Mouse (Mus musculus) spleen, postnatal 4 days (tissue): ENCODE data around the gene Rbm20.

ENCODE experiments used
- DNase-seq, 2 experiments: peaks; one replicate each; pipeline ENCODE4 v3.0.0; 2022; ENCODE audit warnings: low spot score in 2 of 2

Rbm20 gene

DNA sequence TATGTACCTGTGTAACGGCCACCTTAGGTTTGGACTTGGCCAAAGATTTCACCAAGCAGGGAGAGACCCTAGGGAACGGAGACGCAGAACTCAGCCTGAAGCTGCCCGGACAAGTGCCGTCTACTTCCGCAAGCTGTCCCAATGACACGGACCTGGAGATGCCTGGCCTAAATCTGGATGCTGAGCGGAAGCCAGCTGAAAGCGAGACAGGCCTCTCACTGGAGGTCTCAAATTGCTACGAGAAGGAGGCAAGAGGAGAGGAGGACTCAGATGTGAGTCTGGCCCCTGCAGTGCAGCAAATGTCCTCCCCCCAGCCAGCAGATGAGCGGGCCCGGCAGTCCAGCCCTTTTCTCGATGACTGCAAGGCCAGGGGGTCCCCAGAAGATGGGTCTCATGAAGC, 174.2 kb downstream of the Rbm20 start:
- DNase-seq, result no peak

DNA sequence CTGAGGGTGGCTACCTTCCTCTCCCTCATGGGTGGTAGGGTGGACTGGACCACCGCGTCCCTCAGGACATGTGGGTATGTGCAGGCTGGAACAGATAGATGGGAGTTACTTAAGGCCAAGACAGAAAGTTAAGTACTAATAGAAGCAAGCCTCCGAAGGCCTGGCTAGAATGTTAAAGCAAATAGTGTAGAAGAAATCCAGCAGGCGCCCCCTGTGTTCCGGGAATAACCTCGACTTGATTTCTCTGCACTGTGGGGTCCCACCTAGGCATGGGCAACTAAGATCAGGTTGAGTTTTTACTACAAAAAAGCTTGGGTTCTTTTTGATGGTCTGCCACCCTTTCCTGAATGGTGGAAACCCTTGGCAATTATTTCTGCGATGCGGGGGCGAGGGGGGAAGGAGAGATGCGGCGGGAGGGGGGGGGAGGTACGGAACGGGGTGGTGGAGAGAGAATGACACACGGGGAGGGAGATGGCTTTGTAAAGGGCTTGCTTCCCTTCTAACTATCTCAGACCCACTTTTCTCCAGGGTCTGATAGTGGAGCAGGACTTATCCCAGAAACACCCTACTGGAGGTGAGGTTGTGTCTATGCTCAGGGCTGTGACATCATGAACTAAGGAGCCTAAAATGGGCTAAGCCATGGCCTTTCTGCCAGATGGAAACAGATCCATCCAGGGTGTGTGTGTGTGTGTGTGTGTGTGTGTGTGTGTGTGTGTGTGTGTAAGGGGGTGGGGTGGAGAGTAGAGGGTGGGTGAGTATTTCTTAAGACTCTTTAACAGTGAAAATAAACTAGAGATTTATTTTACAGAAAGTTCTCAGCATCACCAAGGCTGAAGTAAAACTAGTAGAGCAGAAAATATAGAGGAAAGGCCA, 175.0 kb downstream of the Rbm20 start:
- no peak for DNase-seq

DNA sequence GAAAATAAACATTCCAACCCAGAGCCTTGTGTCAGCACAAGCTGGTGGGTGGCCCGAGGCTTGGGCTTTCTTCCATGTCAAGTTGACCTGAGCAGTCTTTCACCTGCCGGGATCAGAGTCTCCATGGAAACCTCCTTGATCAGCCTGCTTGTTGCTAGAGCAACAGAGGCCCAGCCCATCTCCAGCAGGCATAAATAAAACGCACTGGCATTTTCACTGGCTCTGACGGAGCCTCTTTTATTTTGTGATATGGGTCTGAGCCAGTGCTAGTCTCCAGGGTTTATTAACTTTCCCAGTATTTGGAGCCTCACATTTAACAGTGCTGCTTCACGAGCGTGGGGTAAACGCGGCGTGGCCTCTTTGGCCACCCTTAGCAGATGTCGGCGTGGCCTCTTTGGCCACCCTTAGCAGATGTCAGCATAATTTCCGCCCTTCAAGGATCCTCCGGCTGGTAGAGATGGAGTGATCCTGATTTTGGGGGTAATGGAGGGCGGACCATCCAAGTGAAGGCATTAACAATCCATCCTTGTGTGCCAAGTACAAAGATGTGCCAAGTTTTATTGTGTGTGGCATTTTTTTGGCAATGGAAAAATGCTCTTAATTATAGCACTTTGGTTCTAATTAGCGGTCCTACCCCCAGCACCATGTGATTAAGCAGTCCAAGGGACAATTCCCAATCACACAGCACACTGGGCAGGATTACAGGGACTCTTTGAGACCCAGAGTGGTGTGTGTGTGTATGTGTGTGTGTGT, 175.8 kb downstream of the Rbm20 start:
- no peak for DNase-seq

DNA sequence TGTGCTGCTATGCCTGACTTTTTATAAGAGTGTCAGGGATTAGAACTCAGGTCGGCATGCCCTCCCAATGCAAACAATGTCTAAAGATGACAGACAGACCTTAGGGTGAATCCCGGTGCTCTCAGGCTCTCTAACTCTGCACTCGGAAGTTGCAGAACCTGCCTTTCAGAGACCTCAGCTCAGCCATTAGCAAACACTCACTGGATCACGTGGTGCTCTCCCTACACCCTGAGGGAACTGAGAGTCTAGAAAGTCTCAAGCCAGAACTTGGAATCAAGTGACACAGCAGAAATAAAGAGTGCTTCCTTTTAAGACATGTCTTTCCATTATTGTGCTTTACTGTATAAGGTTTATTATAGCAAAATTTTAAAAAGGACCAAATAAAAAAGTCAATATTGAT, 177.9 kb downstream of the Rbm20 start:
- DNase-seq, result no peak

DNA sequence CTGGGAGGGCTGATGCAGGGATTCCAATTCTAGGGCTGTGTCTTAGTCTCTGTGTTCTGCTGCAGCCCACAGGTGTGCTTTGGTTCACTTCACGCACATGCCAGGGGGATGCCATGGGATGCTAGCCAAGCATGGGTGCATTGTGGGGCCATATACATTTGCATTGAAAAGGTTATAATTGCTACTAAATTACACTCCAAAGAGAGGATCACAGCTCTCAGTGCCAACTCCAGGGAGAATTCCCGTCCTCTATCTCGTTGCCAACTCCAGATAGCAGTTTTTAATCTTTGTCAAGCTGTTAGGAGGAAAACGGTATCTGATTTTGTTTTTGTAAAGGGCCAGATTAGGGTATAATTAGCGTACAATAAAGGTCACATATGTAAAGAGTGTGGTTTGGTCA, 178.7 kb downstream of the Rbm20 start:
- no peak for DNase-seq

DNA sequence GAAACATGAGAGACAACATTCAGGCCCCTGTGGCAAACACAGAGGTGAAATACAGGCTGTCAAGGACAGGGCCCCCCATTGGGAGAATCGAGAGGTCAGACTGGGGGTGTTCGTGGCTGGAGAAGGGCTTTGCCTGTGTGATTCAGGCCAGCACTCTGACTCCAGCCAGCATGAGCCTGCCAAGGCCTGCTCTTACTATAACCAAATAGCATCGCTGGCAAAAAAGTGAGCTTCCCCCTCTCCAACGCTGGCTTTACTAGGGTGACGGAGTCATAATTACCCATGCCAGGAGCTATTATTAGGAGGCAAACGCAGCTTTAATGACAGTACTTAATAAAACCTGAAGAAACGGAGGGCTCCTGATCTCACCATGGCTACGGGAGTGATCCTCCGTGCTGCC, 179.7 kb downstream of the Rbm20 start:
- no peak for DNase-seq

DNA sequence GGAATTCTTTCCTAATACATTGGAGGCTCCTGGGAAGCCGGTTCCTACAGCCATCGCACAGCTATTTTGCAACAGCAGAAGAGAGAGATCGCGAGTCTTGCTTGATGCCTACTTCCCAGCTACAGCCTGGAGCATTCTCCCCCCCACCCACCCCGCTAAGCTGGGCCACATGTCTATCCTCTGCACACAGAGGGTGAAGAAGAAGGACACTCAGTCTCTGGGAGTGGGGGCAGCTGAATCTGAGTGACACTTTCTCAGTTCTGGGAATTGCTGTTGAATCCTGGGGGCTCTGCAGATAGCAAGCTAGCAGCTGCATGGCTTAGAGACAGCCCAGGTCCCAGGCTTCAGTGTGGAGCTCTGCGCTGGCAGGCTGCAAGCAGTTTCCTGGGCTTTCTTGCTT, 180.9 kb downstream of the Rbm20 start:
- no peak for DNase-seq

DNA sequence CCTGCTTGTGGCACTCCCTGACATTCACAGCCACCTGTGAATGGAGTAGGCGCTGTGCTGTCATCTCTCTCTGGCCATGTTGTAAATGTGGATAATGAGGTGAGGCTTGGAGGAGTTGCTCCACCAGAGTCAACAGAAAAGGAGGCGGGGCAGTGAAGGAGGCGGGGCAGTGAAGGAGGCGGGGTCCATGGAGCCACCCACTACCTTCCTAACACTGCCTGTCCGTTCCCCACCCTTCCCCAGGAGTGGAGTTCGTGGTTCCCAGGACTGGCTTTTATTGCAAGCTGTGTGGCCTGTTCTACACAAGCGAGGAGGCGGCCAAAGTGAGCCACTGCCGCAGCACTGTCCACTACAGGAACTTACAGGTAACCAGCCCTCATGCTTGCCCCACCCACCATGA, 182.0 kb downstream of the Rbm20 start:
- no peak for DNase-seq

DNA sequence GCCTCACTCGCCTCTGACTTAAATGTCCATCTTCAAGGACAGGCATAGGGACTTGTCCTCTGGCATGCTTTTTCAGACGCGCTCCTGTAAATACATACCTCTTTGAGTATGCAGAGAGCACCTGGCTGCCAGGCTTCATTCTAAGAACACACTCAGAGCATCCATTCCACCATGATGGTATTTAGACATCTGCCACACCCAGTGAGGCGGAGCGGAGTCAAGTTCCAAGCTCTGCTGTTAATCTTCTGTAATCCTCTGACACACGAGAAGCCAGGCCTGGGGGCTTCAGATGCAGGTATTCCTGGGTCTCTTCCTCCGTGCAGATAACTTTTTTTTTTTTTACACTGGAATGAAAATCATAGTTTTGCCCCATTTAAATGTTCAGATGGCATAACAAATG, 182.5 kb downstream of the Rbm20 start:
- DNase-seq, result no peak

DNA sequence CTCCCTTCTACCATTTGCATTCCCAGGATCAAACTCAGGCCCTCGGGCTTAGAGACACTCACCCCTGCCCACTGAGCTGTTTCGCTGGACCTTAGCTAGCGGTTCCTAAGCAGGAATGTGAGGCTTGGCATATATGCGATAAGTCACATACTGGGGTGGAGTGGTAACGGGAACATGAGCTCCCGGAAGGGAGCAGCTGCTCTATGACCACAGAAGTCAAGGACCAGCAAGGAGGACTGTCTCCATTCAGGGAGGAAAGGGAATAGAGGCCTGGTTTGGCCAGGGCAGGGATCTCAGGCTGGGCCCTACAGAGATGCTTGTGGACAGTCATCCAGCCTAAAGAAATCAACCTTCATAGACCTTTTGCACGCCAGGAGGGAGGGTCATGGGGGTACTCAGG, 184.2 kb downstream of the Rbm20 start:
- DNase-seq, result no peak

DNA sequence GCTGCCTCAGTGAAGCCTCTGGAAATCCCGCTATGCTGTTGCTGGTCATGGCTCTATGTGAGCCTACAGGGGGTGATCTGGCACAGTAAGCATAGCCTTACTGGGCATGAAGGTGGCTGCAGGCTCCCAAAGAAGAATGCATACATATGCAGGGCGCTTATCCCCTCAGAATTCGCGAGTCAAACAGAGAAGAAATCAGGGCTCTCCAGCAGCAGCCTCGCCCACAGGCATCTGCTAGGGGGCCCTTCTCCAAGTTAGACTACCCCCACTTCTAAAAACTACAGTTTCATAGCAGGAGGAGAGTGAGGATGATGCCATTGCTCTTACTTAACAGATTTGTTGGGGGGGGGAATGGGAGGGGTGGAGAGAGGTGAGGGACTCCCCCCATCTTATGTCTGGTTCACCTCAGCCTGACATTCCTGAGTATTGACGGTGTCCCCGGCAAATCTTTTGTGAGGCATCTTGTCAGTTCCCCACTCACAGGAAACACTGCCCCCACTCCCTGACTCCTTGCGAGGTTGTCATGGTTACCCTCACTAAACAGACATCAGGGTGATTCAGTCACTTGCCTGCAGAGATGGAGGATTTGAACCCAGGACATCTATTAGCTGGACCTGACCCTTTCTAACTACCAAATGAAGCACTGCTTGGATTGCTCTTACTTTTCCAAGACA, 185.6 kb downstream of the Rbm20 start:
- DNase-seq, result no peak

DNA sequence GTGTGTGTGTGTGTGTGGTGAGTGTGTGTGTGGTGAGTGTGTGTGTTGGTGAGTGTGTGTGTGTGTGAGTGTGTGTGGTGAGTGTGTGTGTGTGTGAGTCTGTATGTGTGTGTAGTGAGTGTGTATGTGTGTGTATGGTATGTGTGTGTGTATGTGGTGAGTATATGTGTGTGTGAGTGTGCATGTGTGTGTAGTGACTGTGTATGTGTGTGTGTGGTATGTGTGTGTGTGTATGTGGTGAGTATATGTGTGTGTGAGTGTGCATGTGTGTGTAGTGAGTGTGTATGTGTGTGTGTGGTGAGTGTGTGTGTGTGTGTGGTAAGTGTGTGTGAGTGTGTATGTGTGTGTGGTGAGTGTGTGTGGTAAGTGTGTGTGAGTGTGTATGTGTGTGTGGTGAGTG, 190.1 kb downstream of the Rbm20 start:
- DNase-seq, result no peak

DNA sequence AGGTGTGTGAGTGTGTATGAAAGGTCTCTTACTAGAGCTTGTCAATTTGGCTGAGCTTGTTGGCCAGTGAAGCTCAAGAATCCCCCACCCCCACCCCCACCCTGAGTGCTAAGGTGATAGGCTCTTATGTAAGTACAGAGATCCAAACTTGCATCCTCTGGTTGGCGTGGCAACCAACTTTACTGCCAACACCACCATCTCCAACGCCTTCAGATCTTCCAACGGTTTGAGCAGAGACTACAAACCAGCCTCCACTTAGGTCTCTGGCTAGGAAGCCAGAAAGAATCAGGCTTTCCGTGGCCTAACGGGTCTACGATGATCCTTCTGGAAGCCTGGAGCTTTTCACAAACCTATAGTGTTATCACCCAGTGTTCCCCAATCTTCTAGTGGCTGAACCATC, 191.0 kb downstream of the Rbm20 start:
- no peak for DNase-seq

DNA sequence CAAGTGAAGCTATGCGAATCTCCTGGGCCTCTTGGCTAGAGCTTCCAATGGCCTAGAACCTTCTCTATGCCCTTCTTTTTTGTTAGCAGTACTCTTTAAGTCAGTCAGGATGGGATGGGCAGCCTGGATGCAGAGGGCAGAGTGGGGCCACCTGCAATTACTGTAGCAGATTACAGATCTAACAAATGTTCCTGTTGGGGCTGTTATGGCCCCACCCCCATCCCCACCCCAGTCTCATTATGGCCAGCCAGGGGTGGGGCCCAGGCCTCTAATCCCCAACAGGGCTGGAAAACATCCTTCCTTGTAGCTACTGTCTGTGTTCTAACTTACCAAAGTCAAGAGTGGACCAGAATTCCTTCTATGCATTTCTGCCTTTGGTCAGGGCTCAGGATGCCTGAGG, 191.7 kb downstream of the Rbm20 start:
- DNase-seq, result no peak

DNA sequence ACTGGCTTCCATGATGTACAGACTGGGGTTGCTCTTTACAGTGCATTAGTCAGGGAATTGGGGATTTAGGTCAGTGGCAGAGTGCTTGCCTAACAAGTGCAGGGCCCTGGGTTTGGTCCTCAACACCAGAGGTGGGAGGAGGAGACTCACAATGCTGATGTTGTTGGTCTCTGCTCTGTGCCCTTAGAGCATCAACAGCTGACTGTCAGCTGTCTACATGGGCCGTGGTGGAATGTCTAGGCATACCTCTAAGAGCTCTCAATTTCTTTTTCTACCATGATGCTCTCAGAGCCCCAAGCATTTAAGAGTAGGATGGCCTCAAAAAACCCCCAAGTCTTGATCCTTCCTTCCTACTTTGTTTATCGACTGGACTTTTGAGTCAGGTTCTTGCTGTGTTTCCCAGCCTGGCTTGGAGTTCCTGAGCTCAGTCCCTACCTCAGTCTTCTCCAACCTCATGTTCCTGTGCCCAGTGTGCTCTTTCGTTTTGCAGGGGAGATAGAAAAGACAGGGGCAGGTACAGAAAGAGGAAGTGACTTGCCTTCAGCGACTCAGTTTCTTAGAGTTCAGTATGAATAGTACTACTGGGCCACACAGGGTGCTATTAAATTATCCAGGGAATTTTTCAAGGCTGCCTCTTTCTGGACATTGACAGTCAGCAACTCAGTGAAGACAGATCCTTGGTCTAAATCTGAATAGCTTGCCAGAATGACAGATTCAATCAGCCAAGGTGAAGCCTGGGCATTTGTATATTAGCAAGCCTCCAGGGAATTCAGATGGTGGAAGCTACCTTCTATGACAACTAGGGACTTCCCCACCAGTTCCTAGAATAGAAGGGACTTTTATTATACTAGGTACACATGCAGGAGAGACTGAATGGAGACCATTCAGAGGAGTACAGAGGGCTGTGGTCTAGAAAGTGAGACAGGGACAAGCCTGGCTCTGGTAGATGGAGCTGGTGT, 192.6 kb downstream of the Rbm20 start:
- DNase-seq, result no peak

DNA sequence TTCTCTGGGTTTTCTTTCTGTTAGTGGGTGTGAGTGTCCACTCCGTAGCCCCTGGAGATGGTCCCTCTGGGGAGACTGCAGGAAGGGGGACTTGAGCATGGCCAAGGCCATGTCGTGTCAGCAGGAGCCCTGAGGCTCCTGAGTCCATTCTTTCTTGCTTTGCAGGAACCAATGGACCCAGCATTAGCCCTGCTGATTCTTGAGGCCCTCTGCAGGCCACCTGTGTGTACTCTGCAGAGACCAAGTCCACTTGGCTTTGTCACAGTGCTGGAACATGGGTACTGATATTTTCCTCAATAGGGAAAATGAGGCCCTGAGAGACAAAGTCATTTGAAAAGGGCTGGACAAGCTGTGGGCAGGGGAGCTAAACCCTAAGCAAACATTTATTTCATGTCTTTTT, 193.5 kb downstream of the Rbm20 start:
- no peak for DNase-seq

DNA sequence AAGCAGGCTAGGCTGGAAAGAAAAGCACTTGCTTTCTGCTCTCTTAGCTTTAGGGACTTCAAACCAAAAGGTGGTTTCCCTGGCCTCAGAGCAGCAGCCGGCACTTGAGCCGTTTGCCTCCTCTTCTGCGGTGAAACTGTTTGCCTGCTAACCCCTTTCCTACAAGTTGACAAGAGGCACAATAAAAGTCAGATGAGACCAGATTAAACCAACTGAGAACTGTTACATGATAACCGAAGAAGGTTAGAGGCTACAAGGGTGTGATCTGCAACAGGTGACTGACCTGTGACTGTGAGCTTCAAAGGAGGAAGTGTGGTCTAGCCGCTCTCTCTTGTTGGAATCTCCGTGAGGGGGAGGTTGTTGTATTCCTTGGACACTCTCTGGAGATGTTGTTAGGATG, 194.4 kb downstream of the Rbm20 start:
- no peak for DNase-seq

DNA sequence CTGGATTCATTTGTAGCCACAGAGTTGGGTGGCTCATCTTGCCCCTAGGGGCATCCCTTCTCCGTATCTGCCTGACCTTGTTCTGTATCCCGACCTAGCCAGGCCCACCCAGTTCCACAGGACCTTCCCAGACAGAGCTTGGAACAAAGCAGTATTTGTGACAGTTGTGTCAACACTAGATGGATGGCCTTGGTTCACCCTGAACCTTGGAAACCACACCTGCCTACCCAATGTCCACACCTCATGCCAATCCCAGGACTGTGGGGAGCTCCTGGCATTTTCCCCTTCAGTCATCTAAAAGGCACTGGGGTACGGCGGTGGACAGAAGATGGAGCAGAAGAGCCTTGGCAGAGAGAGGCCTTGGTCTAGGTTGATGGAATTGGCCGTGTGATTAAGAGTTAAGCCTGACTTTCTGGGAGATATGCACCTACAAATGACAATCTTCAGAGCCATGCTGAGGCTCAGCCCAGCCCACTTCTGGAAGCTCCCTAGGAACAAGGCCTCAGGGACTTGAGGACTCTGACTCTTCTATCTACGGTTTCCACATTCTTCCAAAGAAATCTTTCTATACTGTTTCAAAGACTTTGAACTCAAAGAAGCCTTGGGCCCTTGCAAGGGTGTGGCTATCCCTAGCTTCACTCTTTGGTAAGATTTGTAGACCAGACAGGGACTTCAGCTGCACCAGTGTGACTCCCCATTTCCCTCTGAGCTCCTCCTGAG, 196.0 kb downstream of the Rbm20 start:
- DNase-seq, result no peak

DNA sequence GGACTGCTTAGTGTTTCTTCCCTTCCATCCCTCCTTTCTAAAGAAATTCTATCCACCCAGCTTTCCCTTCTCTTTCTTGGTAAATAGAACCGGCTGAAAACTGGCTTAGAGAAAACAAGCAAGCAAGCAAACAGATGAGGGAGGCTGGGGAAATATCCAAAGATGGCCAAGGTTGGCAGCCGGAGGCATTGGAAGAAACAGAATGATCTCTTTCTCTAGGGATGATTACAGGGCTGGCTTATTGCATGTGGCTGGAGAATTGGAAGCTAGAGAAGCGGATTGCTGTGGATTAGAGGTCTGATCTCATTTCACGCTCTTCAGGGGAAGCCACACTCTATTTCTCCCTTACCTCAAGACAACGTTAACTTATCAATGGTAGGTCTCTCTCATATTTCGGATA, 198.1 kb downstream of the Rbm20 start:
- no peak for DNase-seq

DNA sequence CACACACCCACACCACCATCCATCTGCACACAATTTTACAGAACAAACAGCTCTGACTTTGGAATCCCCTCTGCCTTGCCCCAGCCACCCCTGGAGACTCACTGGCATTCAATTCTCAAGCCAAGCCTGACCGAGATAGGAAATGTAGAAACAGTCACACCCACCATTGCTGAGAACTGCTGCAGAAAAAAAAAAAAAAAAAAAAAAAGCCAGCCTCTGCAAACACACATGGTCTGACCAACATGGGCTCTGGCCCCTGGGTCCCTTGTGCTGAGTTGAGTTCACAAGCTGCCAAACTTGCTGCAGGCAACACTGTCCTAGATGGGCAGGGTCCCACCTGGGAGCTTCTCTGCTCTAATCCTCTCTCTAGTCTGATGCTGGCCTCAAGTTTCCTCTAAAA, 200.7 kb downstream of the Rbm20 start:
- no peak for DNase-seq

DNA sequence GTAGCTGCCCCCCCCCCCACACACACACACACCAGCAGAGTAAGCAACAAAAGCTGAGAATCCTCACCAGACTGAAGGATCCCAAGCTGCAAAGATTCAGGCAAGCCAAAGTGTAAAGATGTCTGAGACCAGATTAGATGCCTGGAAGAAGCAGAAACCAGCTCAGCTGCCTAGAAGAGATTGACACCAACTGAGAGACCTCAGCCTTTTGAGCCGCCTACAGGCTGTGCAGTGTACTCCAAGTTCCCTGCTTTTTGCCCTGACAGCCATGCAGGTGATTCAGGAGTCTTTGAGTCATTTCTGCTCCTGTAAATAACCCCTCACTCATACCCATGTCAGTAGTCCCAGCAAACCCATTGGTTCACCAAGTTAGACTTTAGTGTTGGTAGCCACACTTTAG, 203.4 kb downstream of the Rbm20 start:
- no peak for DNase-seq
